Mouse (Mus musculus): ENCODE measurements around the gene Ftsj1. TPM values are rescaled to one million over a fixed set of nuclear protein-coding genes. Genes with fewer than 3 reads are reported as not detected.

Ftsj1 gene
- polyA plus RNA-seq, 1 experiment from 2014 or later = 14.1 TPM

- ATAC-seq = no peak
- no peaks in the 10 kb centered on the region for H3K27me3 ChIP-seq (replicated peaks; ENCODE audit: control insufficient read depth, insufficient read depth, low read length)
- no peak for TF ChIP-seq CTCF (IDR thresholded peaks at IDR 0.05; ENCODE audit: low read depth)
- H3K4me3 ChIP-seq (ENCODE audit: low read depth, low read length) = no peak overlapping the region
- no peak overlapping the region for H3K27ac ChIP-seq (ENCODE audit: low read depth, low read length)
- 88% methylated on average over 10 of the region's 10 CpGs for WGBS
- no peak overlapping the region for H3K4me2 ChIP-seq (replicated peaks; ENCODE audit: low read depth)
- no peaks in the 10 kb centered on the region for H3K36me3 ChIP-seq (ENCODE audit: control insufficient read depth, insufficient read depth)
- H3K9me3 ChIP-seq (ENCODE audit: control insufficient read depth) = no peaks in the 10 kb centered on the region
- no peak overlapping the region for H3K9ac ChIP-seq (ENCODE audit: low read depth, low read length)
- no peaks in the 10 kb centered on the region for H3K4me1 ChIP-seq (replicated peaks; ENCODE audit: control insufficient read depth, insufficient read depth, low read length)
These were observed 48.1 kb downstream of the Ftsj1 start for GRCm38 (mm10) chrX:8204076-8204475.

- 86% methylated on average over 14 of the region's 14 CpGs for WGBS
- Histone ChIP-seq H3K4me3 (ENCODE audit: low read depth, low read length) (no peak overlapping the region), H3K27ac (ENCODE audit: low read depth, low read length) (no peak overlapping the region), H3K4me2 (replicated peaks; ENCODE audit: low read depth) (no peak overlapping the region), H3K36me3 (ENCODE audit: control insufficient read depth, insufficient read depth) (no peaks in the 10 kb centered on the region), H3K9ac (ENCODE audit: low read depth, low read length) (no peak overlapping the region), H3K27me3 (replicated peaks; ENCODE audit: control insufficient read depth, insufficient read depth, low read length) (no peaks in the 10 kb centered on the region), H3K4me1 (replicated peaks; ENCODE audit: control insufficient read depth, insufficient read depth, low read length) (no peaks in the 10 kb centered on the region), H3K9me3 (ENCODE audit: control insufficient read depth) (no peaks in the 10 kb centered on the region)
- no peak for ATAC-seq
- TF ChIP-seq CTCF (IDR thresholded peaks at IDR 0.05; ENCODE audit: low read depth) = no peak
These were observed 49.1 kb downstream of the Ftsj1 start for GRCm38 (mm10) chrX:8203105-8203504.

- H3K36me3 ChIP-seq (ENCODE audit: control insufficient read depth, insufficient read depth) = no peaks in the 10 kb centered on the region
- 0 out of 2 replicates have a peak, but pooled peaks have one; percentile 17 for ATAC-seq
- H3K27ac ChIP-seq (ENCODE audit: low read depth, low read length) = peak within 1 kb of the TSS; percentile 60; the same call in 1 of the 2 replicates
- peak within 1 kb of the TSS; percentile 73 for H3K4me2 ChIP-seq (replicated peaks; ENCODE audit: low read depth)
- no peaks in the 10 kb centered on the region for H3K9me3 ChIP-seq (ENCODE audit: control insufficient read depth)
- H3K4me1 ChIP-seq (replicated peaks; ENCODE audit: control insufficient read depth, insufficient read depth, low read length) = no peaks in the 10 kb centered on the region
- H3K27me3 ChIP-seq (replicated peaks; ENCODE audit: control insufficient read depth, insufficient read depth, low read length) = no peaks in the 10 kb centered on the region
- H3K9ac ChIP-seq (ENCODE audit: low read depth, low read length) = peak within 1 kb of the TSS; percentile 58
- H3K4me3 ChIP-seq (ENCODE audit: low read depth, low read length) = peak within 1 kb of the TSS; percentile 61
- 26% methylated on average over 10 of the region's 10 CpGs for WGBS
- no peak for TF ChIP-seq CTCF (IDR thresholded peaks at IDR 0.05; ENCODE audit: low read depth)
These were observed 58.8 kb downstream of the Ftsj1 start, which contains the start of gene Ebp for GRCm38 (mm10) chrX:8193419-8193723. Gene Ebp, minus strand, starts transcription at chrX:8193512.

GRCm38 (mm10) chrX:8192640-8193418 is 59.4 kb downstream of the Ftsj1 start:
- Histone ChIP-seq H3K9ac (ENCODE audit: low read depth, low read length) (peak overlapping the region; percentile 58), H3K4me3 (ENCODE audit: low read depth, low read length) (peak overlapping the region; percentile 61), H3K9me3 (ENCODE audit: control insufficient read depth) (no peaks in the 10 kb centered on the region), H3K36me3 (ENCODE audit: control insufficient read depth, insufficient read depth) (no peaks in the 10 kb centered on the region), H3K4me2 (replicated peaks; ENCODE audit: low read depth) (peak overlapping the region; percentile 73), H3K27me3 (replicated peaks; ENCODE audit: control insufficient read depth, insufficient read depth, low read length) (no peaks in the 10 kb centered on the region), H3K4me1 (replicated peaks; ENCODE audit: control insufficient read depth, insufficient read depth, low read length) (no peaks in the 10 kb centered on the region), H3K27ac (ENCODE audit: low read depth, low read length) (peak overlapping the region; percentile 60; the same call in 1 of the 2 replicates)
- 12% methylated on average over 38 of the region's 38 CpGs for WGBS
- TF ChIP-seq CTCF (IDR thresholded peaks at IDR 0.05; ENCODE audit: low read depth) = no peak
- ATAC-seq = peak; percentile 97

GRCm38 (mm10) chrX:8192126-8192639 is 60.0 kb downstream of the Ftsj1 start:
- no peak; the same call in 1 of the 2 replicates for ATAC-seq
- Histone ChIP-seq H3K9me3 (ENCODE audit: control insufficient read depth) (no peaks in the 10 kb centered on the region), H3K36me3 (ENCODE audit: control insufficient read depth, insufficient read depth) (no peaks in the 10 kb centered on the region), H3K4me1 (replicated peaks; ENCODE audit: control insufficient read depth, insufficient read depth, low read length) (no peaks in the 10 kb centered on the region), H3K4me2 (replicated peaks; ENCODE audit: low read depth) (peak overlapping the region; percentile 73), H3K4me3 (ENCODE audit: low read depth, low read length) (peak overlapping the region; percentile 61), H3K27me3 (replicated peaks; ENCODE audit: control insufficient read depth, insufficient read depth, low read length) (no peaks in the 10 kb centered on the region), H3K27ac (ENCODE audit: low read depth, low read length) (peak overlapping the region; percentile 60; the same call in 1 of the 2 replicates), H3K9ac (ENCODE audit: low read depth, low read length) (peak overlapping the region; percentile 58)
- WGBS = 13% methylated on average over 13 of the region's 13 CpGs
- peak; percentile 34 for TF ChIP-seq CTCF (IDR thresholded peaks at IDR 0.05; ENCODE audit: low read depth)

Other genes with a start within 250 kb of the Ftsj1 start
- gene Glod5, start 233.9 kb downstream of the Ftsj1 start, polyA plus RNA-seq (2015; fragmentation: Nextera tagmentation; extraction: Ambion mirVana) = 39.5 and 41.4 TPM in 2 replicates
- 15.5 and 16.5 TPM in 2 replicates for gene Suv39h1, start 177.6 kb downstream of the Ftsj1 start, polyA plus RNA-seq (2015; fragmentation: Nextera tagmentation; extraction: Ambion mirVana)
- gene Was, start 161.9 kb downstream of the Ftsj1 start, polyA plus RNA-seq (2015; fragmentation: Nextera tagmentation; extraction: Ambion mirVana) = 0.34 and 0.48 TPM in 2 replicates
- 10.1 and 13.6 TPM in 2 replicates for gene Wdr13, start 119.5 kb downstream of the Ftsj1 start, polyA plus RNA-seq (2015; fragmentation: Nextera tagmentation; extraction: Ambion mirVana)
- gene Rbm3, start 106.5 kb downstream of the Ftsj1 start, polyA plus RNA-seq (2015; fragmentation: Nextera tagmentation; extraction: Ambion mirVana) = 591 and 623 TPM in 2 replicates
- gene Tbc1d25, start 76.2 kb downstream of the Ftsj1 start, polyA plus RNA-seq (2015; fragmentation: Nextera tagmentation; extraction: Ambion mirVana) = 4.0 and 4.5 TPM in 2 replicates
- gene Ebp, start 58.9 kb downstream of the Ftsj1 start, polyA plus RNA-seq (2015; fragmentation: Nextera tagmentation; extraction: Ambion mirVana) = 67.1 and 73.3 TPM in 2 replicates
- gene Porcn, start 45.9 kb downstream of the Ftsj1 start, polyA plus RNA-seq (2015; fragmentation: Nextera tagmentation; extraction: Ambion mirVana) = 4.3 TPM in 2 replicates
- gene Slc38a5, start 18.7 kb upstream of the Ftsj1 start, polyA plus RNA-seq (2015; fragmentation: Nextera tagmentation; extraction: Ambion mirVana) = 1.1 and 1.3 TPM in 2 replicates
- not detected in 2 replicates for gene Ssxb10, start 75.0 kb upstream of the Ftsj1 start, polyA plus RNA-seq (2015; fragmentation: Nextera tagmentation; extraction: Ambion mirVana)
- not detected in 2 replicates for gene Ssxb9, start 114.6 kb upstream of the Ftsj1 start, polyA plus RNA-seq (2015; fragmentation: Nextera tagmentation; extraction: Ambion mirVana)
- not detected in 2 replicates for gene Ssxb1, start 160.9 kb upstream of the Ftsj1 start, polyA plus RNA-seq (2015; fragmentation: Nextera tagmentation; extraction: Ambion mirVana)
- gene Ssxb2, start 209.3 kb upstream of the Ftsj1 start, polyA plus RNA-seq (2015; fragmentation: Nextera tagmentation; extraction: Ambion mirVana) = not detected in 2 replicates